Mouse (Mus musculus): ENCODE measurements around the gene Magi3.

GRCm38 (mm10) chr3:104221156-104221555, 982 bp upstream of the Magi3 start:
- no peak for TF ChIP-seq CTCF (IDR thresholded peaks at IDR 0.05; ENCODE audit: borderline replicate concordance, control insufficient read depth, extremely low read depth, insufficient read depth, low read length, poor library complexity)
- no peak for TF ChIP-seq POLR2A (IDR thresholded peaks at IDR 0.05; ENCODE audit: control insufficient read depth, extremely low read depth, insufficient read depth, low read length, poor library complexity)

Measured in thymus, adult 2 months (tissue).